Mouse (Mus musculus) cerebellum, adult 9-11 months (tissue): ENCODE data around the gene Ppp6r2.

Source experiments
- DNase-seq: peaks from one replicate; pipeline ENCODE4 v3.0.0; 2022

Gene Ppp6r2

GRCm38 (mm10) chr15:89210915-89211715, at the start of gene Ppp6r2:
Gene Ppp6r2, plus strand, starts transcription at chr15:89211553.
- DNase-seq, result peak; percentile 88

GRCm38 (mm10) chr15:89165478-89165877, 45.9 kb upstream of the Ppp6r2 start:
- DNase-seq, result no peak

GRCm38 (mm10) chr15:89168922-89169321, 42.4 kb upstream of the Ppp6r2 start:
- peak; percentile 73 for DNase-seq

GRCm38 (mm10) chr15:89169431-89169830, 41.9 kb upstream of the Ppp6r2 start:
- peak; percentile 92 for DNase-seq

GRCm38 (mm10) chr15:89170102-89170501, 41.3 kb upstream of the Ppp6r2 start:
- peak; percentile 69 for DNase-seq

- peak; percentile 55 for DNase-seq
Measured at GRCm38 (mm10) chr15:89171526-89172051, 39.8 kb upstream of the Ppp6r2 start.

- DNase-seq, result peak; percentile 63
Measured at GRCm38 (mm10) chr15:89172276-89172935, 38.9 kb upstream of the Ppp6r2 start.

- DNase-seq, result peak; percentile 75
Measured at GRCm38 (mm10) chr15:89173024-89173905, 38.1 kb upstream of the Ppp6r2 start.

GRCm38 (mm10) chr15:89173906-89174214, 37.5 kb upstream of the Ppp6r2 start:
- peak; percentile 87 for DNase-seq

- peak; percentile 78 for DNase-seq
Measured at GRCm38 (mm10) chr15:89174889-89175339, 36.4 kb upstream of the Ppp6r2 start.

GRCm38 (mm10) chr15:89175411-89176155, 35.8 kb upstream of the Ppp6r2 start:
- DNase-seq, result peak; percentile 57

- peak; percentile 85 for DNase-seq
Measured at GRCm38 (mm10) chr15:89177121-89177520, 34.2 kb upstream of the Ppp6r2 start.

- peak; percentile 66 for DNase-seq
Measured at GRCm38 (mm10) chr15:89177576-89178259, 33.6 kb upstream of the Ppp6r2 start.

- peak; percentile 95 for DNase-seq
Measured at GRCm38 (mm10) chr15:89178260-89178860, 33.0 kb upstream of the Ppp6r2 start.

GRCm38 (mm10) chr15:89178954-89179629, 32.3 kb upstream of the Ppp6r2 start:
- DNase-seq, result peak; percentile 84

GRCm38 (mm10) chr15:89179630-89179964, 31.8 kb upstream of the Ppp6r2 start:
- peak; percentile 53 for DNase-seq

- no peak for DNase-seq
Measured at GRCm38 (mm10) chr15:89180081-89180541, 31.2 kb upstream of the Ppp6r2 start.

- peak; percentile 89 for DNase-seq
Measured at GRCm38 (mm10) chr15:89180571-89181229, 30.7 kb upstream of the Ppp6r2 start, which contains the start of gene Plxnb2. Gene Plxnb2, minus strand, starts transcription at chr15:89180788.

- DNase-seq, result peak; percentile 65
Measured at GRCm38 (mm10) chr15:89181561-89182270, 29.6 kb upstream of the Ppp6r2 start.
